Mouse (Mus musculus): ENCODE data around the gene Folr1. TPM values are rescaled to one million over a fixed set of nuclear protein-coding genes. Genes with fewer than 3 reads are reported as not detected.

Gene Folr1
- total RNA-seq, 1 experiment, result 536 TPM

DNA sequence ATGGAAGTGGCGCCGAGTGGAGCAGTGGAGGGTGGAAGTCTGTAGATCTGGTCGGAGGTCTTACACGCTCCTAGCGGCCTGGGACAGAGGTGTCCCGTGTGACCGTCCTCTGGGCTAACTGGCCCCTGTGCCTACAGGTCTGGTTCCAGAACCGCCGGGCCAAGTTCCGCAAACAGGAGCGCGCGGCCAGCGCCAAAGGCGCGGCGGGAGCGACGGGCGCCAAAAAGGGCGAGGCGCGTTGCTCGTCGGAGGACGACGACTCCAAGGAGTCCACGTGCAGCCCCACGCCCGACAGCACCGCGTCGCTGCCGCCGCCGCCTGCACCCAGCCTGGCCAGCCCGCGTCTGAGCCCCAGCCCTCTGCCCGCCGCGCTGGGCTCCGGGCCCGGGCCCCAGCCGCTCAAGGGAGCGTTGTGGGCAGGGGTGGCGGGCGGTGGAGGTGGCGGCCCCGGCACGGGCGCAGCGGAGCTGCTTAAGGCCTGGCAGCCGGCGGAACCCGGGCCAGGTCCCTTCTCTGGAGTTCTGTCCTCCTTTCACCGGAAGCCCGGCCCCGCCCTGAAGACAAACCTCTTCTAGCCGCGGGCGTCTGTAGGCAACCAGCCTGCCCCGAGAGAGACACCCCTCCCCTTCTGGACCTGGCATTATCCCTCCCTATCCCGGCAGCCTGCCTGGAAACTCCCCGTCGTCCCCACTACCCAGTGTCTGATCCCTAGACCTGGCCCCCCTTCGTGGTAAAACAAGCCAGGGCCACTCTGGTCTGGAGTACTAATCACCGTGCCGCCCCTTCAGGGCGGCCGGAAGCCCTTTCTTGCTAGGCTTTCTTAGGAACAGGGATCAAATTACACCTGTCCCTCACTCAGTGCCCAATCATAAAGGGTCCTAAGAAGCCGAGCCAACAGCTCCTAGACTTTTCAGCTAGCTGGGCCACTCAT, 48.8 kb downstream of the Folr1 start:
- Histone ChIP-seq H3K4me3 (ENCODE audit: insufficient read depth in 1 of 2, low read depth in 1 of 2, low read length in 2 of 2, poor library complexity in 1 of 2, severe bottlenecking in 1 of 2) (peak overlapping the region; percentile 61 to 69), H3K9me3 (ENCODE audit: control insufficient read depth, insufficient read depth, low read depth, low read length) (no peaks in the 10 kb centered on the region), H3K36me3 (ENCODE audit: control insufficient read depth, insufficient read depth, low read length, poor library complexity, severe bottlenecking) (peaks cover 21% of the 10 kb centered on the region), H3K9ac (ENCODE audit: insufficient read depth, low read depth, low read length, poor library complexity, severe bottlenecking) (peak overlapping the region; percentile 85), H3K4me1 (ENCODE audit: control insufficient read depth in 2 of 2, insufficient read depth in 2 of 2, low read length in 2 of 2, poor library complexity in 1 of 2) (peaks cover 5 to 22% of the 10 kb centered on the region in 2 experiments; a peak in 3 of 4 replicates), H3K27ac (ENCODE audit: insufficient read depth, low read depth, low read length, poor library complexity, severe bottlenecking) (peak overlapping the region; percentile 34)
- DNase-seq (ENCODE audit: low read depth, low spot score), result peak; percentile 62
- in situ Hi-C loops (cut with MboI; ENCODE audit: low sequenced_read_pairs in 2 of 2, unreplicated experiment in 2 of 2), result no loop called here
- TF ChIP-seq MAFK (IDR thresholded peaks at IDR 0.05; ENCODE audit: insufficient read depth, low read depth, low read length) (no peak), ZC3H11A (IDR thresholded peaks at IDR 0.05; ENCODE audit: borderline replicate concordance, low read depth, low read length) (no peak), ZNF384 (IDR thresholded peaks at IDR 0.05; ENCODE audit: low read depth, low read length) (no peak), HCFC1 (IDR thresholded peaks at IDR 0.05; ENCODE audit: borderline replicate concordance, insufficient read depth, low read length) (no peak), CHD2 (IDR thresholded peaks at IDR 0.05; ENCODE audit: low read depth, low read length) (no peak)

- TF ChIP-seq ZNF384 (IDR thresholded peaks at IDR 0.05; ENCODE audit: low read depth, low read length), result no peak
- H3K4me3 ChIP-seq (ENCODE audit: insufficient read depth in 1 of 2, low read depth in 1 of 2, low read length in 2 of 2, poor library complexity in 1 of 2, severe bottlenecking in 1 of 2), result peak overlapping the region; percentile 61 to 69
- peaks cover 10% of the 10 kb centered on the region for H3K36me3 ChIP-seq (ENCODE audit: control insufficient read depth, insufficient read depth, low read length, poor library complexity, severe bottlenecking)
- peaks cover 5 to 22% of the 10 kb centered on the region in 2 experiments; a peak in 3 of 4 replicates for H3K4me1 ChIP-seq (ENCODE audit: control insufficient read depth in 2 of 2, insufficient read depth in 2 of 2, low read length in 2 of 2, poor library complexity in 1 of 2)
- H3K9ac ChIP-seq (ENCODE audit: insufficient read depth, low read depth, low read length, poor library complexity, severe bottlenecking), result peak overlapping the region; percentile 5; the same call in 1 of the 2 replicates
- no peak for DNase-seq (ENCODE audit: low read depth, low spot score)
- in situ Hi-C loops (cut with MboI; ENCODE audit: low sequenced_read_pairs in 2 of 2, unreplicated experiment in 2 of 2), result no loop called here
- H3K27ac ChIP-seq (ENCODE audit: insufficient read depth, low read depth, low read length, poor library complexity, severe bottlenecking), result no peak overlapping the region
- H3K9me3 ChIP-seq (ENCODE audit: control insufficient read depth, insufficient read depth, low read depth, low read length), result no peaks in the 10 kb centered on the region
Measured at GRCm38 (mm10) chr7:101820295-101821030, 50.1 kb downstream of the Folr1 start.

DNA sequence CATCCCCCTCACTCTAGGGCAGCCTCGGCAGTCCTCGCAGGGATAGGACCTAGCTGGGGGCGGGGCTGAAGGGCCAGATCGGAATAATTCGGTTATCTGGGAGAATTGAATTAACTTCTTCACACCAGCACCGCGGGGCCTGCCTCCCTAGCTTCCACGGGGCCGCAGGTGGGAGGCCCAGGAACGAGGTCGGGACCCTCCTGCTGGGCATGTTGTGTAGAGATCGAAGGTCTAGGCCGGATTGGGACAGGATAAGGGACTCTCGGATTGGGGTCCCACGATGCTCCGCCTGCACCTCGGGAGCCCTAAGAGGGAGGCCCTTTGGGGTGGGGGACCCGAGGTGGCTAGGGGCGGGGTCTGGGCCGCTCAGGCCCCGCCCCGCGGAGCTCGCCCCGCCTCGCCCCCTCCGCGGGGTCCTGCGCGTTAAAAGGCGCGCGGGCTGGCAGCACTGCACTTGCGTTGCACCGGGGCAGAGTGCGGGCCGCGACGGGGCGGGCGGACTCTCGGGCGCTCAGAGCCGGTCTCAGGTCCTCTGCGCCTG, 52.7 kb downstream of the Folr1 start, which contains the start of gene Phox2a:
Gene Phox2a (plus strand): TSS at position 453 of the 541 bp plus-strand sequence.
- Histone ChIP-seq H3K27ac (ENCODE audit: insufficient read depth, low read depth, low read length, poor library complexity, severe bottlenecking) (no peak within 1 kb of the TSS), H3K36me3 (ENCODE audit: control insufficient read depth, insufficient read depth, low read length, poor library complexity, severe bottlenecking) (0 out of 2 replicates have a peak, but pooled peaks cover 2% of the 10 kb centered on the region), H3K9ac (ENCODE audit: insufficient read depth, low read depth, low read length, poor library complexity, severe bottlenecking) (peak within 1 kb of the TSS; percentile 39; the same call in 1 of the 2 replicates), H3K9me3 (ENCODE audit: control insufficient read depth, insufficient read depth, low read depth, low read length) (no peaks in the 10 kb centered on the region), H3K4me1 (ENCODE audit: control insufficient read depth in 2 of 2, insufficient read depth in 2 of 2, low read length in 2 of 2, poor library complexity in 1 of 2) (peaks cover 5 to 14% of the 10 kb centered on the region in 2 experiments; a peak in 3 of 4 replicates), H3K4me3 (ENCODE audit: insufficient read depth in 1 of 2, low read depth in 1 of 2, low read length in 2 of 2, poor library complexity in 1 of 2, severe bottlenecking in 1 of 2) (peak within 1 kb of the TSS; percentile 73 to 80)
- TF ChIP-seq CHD2 (IDR thresholded peaks at IDR 0.05; ENCODE audit: low read depth, low read length), result no peak
- no peak for DNase-seq (ENCODE audit: low read depth, low spot score)
- in situ Hi-C loops (cut with MboI; ENCODE audit: low sequenced_read_pairs in 2 of 2, unreplicated experiment in 2 of 2), result loop anchor here in 1 of 2 experiments (10.0 kb wide), 1 partner anchor 143 kb away; no protein-coding TSS in a partner anchor

Other genes starting within 250 kb of the Folr1 start
- gene Clpb, start 207.2 kb downstream of the Folr1 start, total RNA-seq (2012; rRNA removed), result 197 and 338 TPM in 2 replicates
- gene Phox2a, start 52.5 kb downstream of the Folr1 start, total RNA-seq (2012; rRNA removed), result 1.1 and 1.3 TPM in 2 replicates
- 57.1 and 71.4 TPM in 2 replicates for gene Inppl1, start 32.6 kb downstream of the Folr1 start, total RNA-seq (2012; rRNA removed)
- gene Folr2, start 13.6 kb downstream of the Folr1 start, total RNA-seq (2012; rRNA removed), result 4.2 and 4.3 TPM in 2 replicates
- 105 and 123 TPM in 2 replicates for gene Anapc15, start 7.1 kb downstream of the Folr1 start, total RNA-seq (2012; rRNA removed)
- 90.8 and 106 TPM in 2 replicates for gene Lamtor1, start 35.1 kb upstream of the Folr1 start, total RNA-seq (2012; rRNA removed)
- gene Tomt, start 35.6 kb upstream of the Folr1 start, total RNA-seq (2012; rRNA removed), result 1.9 and 3.0 TPM in 2 replicates
- 2.6 TPM in 2 replicates for gene Lrrc51, start 63.1 kb upstream of the Folr1 start, total RNA-seq (2012; rRNA removed)
- 91.0 and 95.6 TPM in 2 replicates for gene Numa1, start 63.3 kb upstream of the Folr1 start, total RNA-seq (2012; rRNA removed)
- 11.0 and 15.0 TPM in 2 replicates for gene Il18bp, start 147.9 kb upstream of the Folr1 start, total RNA-seq (2012; rRNA removed)
- gene Rnf121, start 194.7 kb upstream of the Folr1 start, total RNA-seq (2012; rRNA removed), result 45.7 and 60.8 TPM in 2 replicates
- gene Xndc1, start 194.7 kb upstream of the Folr1 start, total RNA-seq (2012; rRNA removed), result 32.2 and 43.6 TPM in 2 replicates
- gene Xntrpc, start 194.9 kb upstream of the Folr1 start, total RNA-seq (2012; rRNA removed), result 0.76 and 1.1 TPM in 2 replicates
- 0.36 and 1.3 TPM in 2 replicates for gene Trpc2, start 212.3 kb upstream of the Folr1 start, total RNA-seq (2012; rRNA removed)
- gene Art1, start 231.0 kb upstream of the Folr1 start, total RNA-seq (2012; rRNA removed), result 0.45 and 0.90 TPM in 2 replicates
- gene Art5, start 238.7 kb upstream of the Folr1 start, total RNA-seq (2012; rRNA removed), result 2.6 and 3.2 TPM in 2 replicates
- gene Chrna10, start 246.0 kb upstream of the Folr1 start, total RNA-seq (2012; rRNA removed), result 0.27 and 0.42 TPM in 2 replicates